Mouse (Mus musculus) embryonic fibroblast, embryonic 13.5 days (primary cell): ENCODE measurements around the gene Abtb1. TPM values are rescaled to one million over a fixed set of nuclear protein-coding genes. Genes with fewer than 3 reads are reported as not detected.
A peak's percentile ranks its signal among the peaks of the same experiment; 100 is the strongest.

Experiments used
- H3K27ac ChIP-seq: 2 replicates; pipeline ENCODE4 v1.5.1; 2012; ENCODE audit warnings: low read length, control low read depth, inconsistent platforms; ENCODE audit not compliant: insufficient read depth
- H3K4me1 ChIP-seq: 2 replicates; pipeline ENCODE4 v1.6.1; 2011; ENCODE audit warnings: low read length; ENCODE audit not compliant: control insufficient read depth, insufficient read depth
- H3K4me3 ChIP-seq: 2 replicates; pipeline ENCODE4 v1.5.1; 2011; ENCODE audit warnings: mild to moderate bottlenecking, control low read depth, low read length; ENCODE audit not compliant: insufficient read depth
- CTCF ChIP-seq: IDR thresholded peaks from 2 replicates; pipeline ENCODE4 v1.5.1; 2011; ENCODE audit warnings: mild to moderate bottlenecking, control low read depth, low read length, moderate library complexity, borderline replicate concordance; ENCODE audit not compliant: insufficient read depth
- POLR2A ChIP-seq: IDR thresholded peaks from 2 replicates; pipeline ENCODE4 v1.6.1; 2011; ENCODE audit warnings: low read depth, mild to moderate bottlenecking, control low read depth, low read length, moderate library complexity
- polyA plus RNA-seq: library from polyadenylated mRNA; stranded (reverse); fragments of >200 nt; gene quantifications from 2 replicates; pipeline ENCODE4 v1.2.4, GENCODE M21; 2011; ENCODE audit warnings: low read depth; ENCODE audit not compliant: missing spikeins, insufficient read length

The Abtb1 gene
- polyA plus RNA-seq, 1 experiment: 5.3 TPM

- Histone ChIP-seq H3K4me1 (no peaks in the 10 kb centered on the region), H3K27ac (no peak overlapping the region), H3K4me3 (no peak overlapping the region)
- no peak for TF ChIP-seq POLR2A
- TF ChIP-seq CTCF: no peak
Observed at GRCm38 (mm10) chr6:88832663-88833062, 9.1 kb downstream of the Abtb1 start.

- TF ChIP-seq POLR2A (no peak), CTCF (peak; percentile 83)
Observed at GRCm38 (mm10) chr6:88831456-88831855, 10.3 kb downstream of the Abtb1 start.

GRCm38 (mm10) chr6:88830112-88830702 is 11.6 kb downstream of the Abtb1 start:
- no peak for TF ChIP-seq POLR2A
- TF ChIP-seq CTCF: no peak

More at GRCm38 (mm10) chr6:88831456-88831855, 10.3 kb downstream of the Abtb1 start:
- H3K4me1 ChIP-seq: no peaks in the 10 kb centered on the region
- no peak overlapping the region for H3K4me3 ChIP-seq
- no peak overlapping the region for H3K27ac ChIP-seq

GRCm38 (mm10) chr6:88829579-88829978 is 12.2 kb downstream of the Abtb1 start:
- no peak for TF ChIP-seq POLR2A
- TF ChIP-seq CTCF: no peak
- no peak overlapping the region for H3K4me3 ChIP-seq
- no peak overlapping the region for H3K27ac ChIP-seq
- H3K4me1 ChIP-seq: no peaks in the 10 kb centered on the region

More at GRCm38 (mm10) chr6:88830112-88830702, 11.6 kb downstream of the Abtb1 start:
- no peaks in the 10 kb centered on the region for H3K4me1 ChIP-seq
- no peak overlapping the region for H3K27ac ChIP-seq
- no peak overlapping the region for H3K4me3 ChIP-seq

- TF ChIP-seq POLR2A: no peak
- no peak overlapping the region for H3K27ac ChIP-seq
- no peaks in the 10 kb centered on the region for H3K4me1 ChIP-seq
- H3K4me3 ChIP-seq: no peak overlapping the region
Observed at GRCm38 (mm10) chr6:88828206-88829009, 13.4 kb downstream of the Abtb1 start.

GRCm38 (mm10) chr6:88827395-88828205 is 14.2 kb downstream of the Abtb1 start:
- TF ChIP-seq CTCF: no peak
- TF ChIP-seq POLR2A: no peak
- no peak overlapping the region for H3K27ac ChIP-seq
- H3K4me1 ChIP-seq: no peaks in the 10 kb centered on the region
- no peak overlapping the region for H3K4me3 ChIP-seq

- no peak overlapping the region for H3K27ac ChIP-seq
- no peaks in the 10 kb centered on the region for H3K4me1 ChIP-seq
- no peak overlapping the region for H3K4me3 ChIP-seq
- TF ChIP-seq POLR2A (no peak), CTCF (no peak)
Observed at GRCm38 (mm10) chr6:88826965-88827364, 14.8 kb downstream of the Abtb1 start.

GRCm38 (mm10) chr6:88826545-88826944 is 15.2 kb downstream of the Abtb1 start:
- Histone ChIP-seq H3K4me1 (no peaks in the 10 kb centered on the region), H3K27ac (no peak overlapping the region), H3K4me3 (no peak overlapping the region)
- TF ChIP-seq CTCF: no peak
- TF ChIP-seq POLR2A: no peak

GRCm38 (mm10) chr6:88826088-88826487 is 15.7 kb downstream of the Abtb1 start:
- TF ChIP-seq CTCF: no peak
- Histone ChIP-seq H3K4me1 (no peaks in the 10 kb centered on the region), H3K4me3 (no peak overlapping the region), H3K27ac (no peak overlapping the region)
